Mouse (Mus musculus): ENCODE data around the gene Rab22a. TPM values are rescaled to one million over a fixed set of nuclear protein-coding genes. Genes with fewer than 3 reads are reported as not detected.

The Rab22a gene
- polyA plus RNA-seq, 1 experiment from 2014 or later, result 35.5 TPM

DNA sequence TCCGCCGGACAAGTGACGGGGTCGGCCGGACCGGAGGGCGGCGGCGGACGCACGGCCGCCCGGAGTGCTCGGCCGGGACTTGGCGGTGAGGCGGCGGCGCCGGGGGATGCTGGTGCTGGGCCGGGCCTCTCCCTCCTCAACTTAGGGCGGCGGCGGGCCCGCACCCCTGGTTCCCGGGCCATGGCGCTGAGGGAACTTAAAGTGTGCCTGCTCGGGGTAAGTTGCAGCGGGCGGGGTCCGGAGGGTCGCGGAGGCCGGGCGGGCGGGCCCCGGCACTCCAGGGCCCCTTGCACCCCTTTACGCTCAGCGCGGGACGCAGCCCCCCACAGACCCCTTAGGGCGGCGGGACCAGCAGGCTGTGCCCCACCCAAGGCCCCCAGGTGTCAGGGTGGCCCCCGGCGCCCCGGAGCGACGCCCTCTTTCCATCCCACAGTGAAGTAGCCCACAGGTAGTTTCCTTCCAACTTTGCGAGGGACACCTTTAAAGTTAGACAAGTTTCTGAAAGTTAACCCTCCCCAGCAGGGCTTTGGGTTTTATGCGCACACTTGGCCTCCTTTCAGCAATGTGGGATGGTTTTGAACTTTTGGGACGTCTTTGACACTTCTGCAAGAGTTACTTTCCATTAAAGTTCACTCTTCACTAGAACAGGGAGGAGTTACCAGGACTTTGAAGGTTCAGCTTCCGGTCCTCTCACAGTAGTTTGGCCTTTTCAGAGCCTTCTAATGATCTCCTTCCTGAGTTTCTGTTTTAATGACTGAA is 545 bp downstream of the Rab22a start:
- ATAC-seq (ENCODE audit: insufficient number of reproducible peaks, insufficient read depth, low FRiP score, low read depth), result peak; percentile 57; the same call in 1 of the 2 replicates
- H3K4me3 ChIP-seq (ENCODE audit: low read depth, low read length), result peak overlapping the region; percentile 99

DNA sequence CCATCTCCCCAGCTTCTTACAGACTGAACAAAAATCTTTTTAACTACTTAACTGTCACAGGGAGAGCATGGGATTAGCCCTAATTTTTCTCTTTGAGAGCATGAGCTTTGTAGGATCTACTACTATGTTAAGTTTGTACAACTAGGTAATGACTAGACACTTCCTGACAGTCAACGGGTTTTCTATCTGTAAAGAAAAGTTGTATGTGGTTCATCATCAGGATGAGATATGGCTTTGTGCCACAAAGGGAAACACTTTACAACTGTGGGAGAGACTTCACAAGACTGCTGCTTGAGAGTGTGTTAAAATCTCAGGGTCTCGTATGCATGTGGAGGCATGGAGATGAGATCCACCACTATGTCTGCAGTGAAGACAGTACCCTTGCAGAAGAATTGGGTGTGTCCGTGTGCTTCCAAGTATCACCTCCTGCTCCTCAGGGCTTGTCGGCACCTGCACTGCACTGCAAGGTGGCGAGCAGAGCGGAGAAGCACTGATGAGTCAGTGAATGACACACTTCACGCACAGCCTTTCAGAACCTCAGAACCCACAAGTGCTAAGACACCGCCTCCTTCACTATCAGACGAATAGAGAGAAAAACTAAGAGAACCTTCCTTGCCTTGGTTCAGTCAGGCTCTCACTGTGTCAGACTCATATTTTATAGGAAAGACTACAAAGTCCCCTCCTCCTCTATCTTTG is 2.8 kb downstream of the Rab22a start:
- Histone ChIP-seq H3K36me3 (ENCODE audit: control insufficient read depth, insufficient read depth, low read length) (peaks cover 22% of the 10 kb centered on the region), H3K27ac (ENCODE audit: low read length) (no peak overlapping the region), H3K9me3 (ENCODE audit: control insufficient read depth, low read depth, low read length) (no peaks in the 10 kb centered on the region), H3K4me2 (replicated peaks; ENCODE audit: low read depth, low read length) (no peak overlapping the region), H3K9ac (replicated peaks; ENCODE audit: low read depth, low read length) (no peak overlapping the region), H3K4me1 (ENCODE audit: control insufficient read depth, insufficient read depth, low read length) (peaks cover 14% of the 10 kb centered on the region; the same call in 1 of the 2 replicates), H3K4me3 (ENCODE audit: low read depth, low read length) (no peak overlapping the region), H3K27me3 (ENCODE audit: control insufficient read depth, insufficient read depth, low read length) (no peaks in the 10 kb centered on the region)
- WGBS, result 90% methylated on average over 9 of the region's 9 CpGs
- no peak for ATAC-seq (ENCODE audit: insufficient number of reproducible peaks, insufficient read depth, low FRiP score, low read depth)

More for the DNA sequence above, 545 bp downstream of the Rab22a start:
- Histone ChIP-seq H3K36me3 (ENCODE audit: control insufficient read depth, insufficient read depth, low read length) (peaks cover 18% of the 10 kb centered on the region), H3K4me2 (replicated peaks; ENCODE audit: low read depth, low read length) (peak overlapping the region; percentile 51), H3K9me3 (ENCODE audit: control insufficient read depth, low read depth, low read length) (no peaks in the 10 kb centered on the region), H3K27me3 (ENCODE audit: control insufficient read depth, insufficient read depth, low read length) (no peaks in the 10 kb centered on the region), H3K9ac (replicated peaks; ENCODE audit: low read depth, low read length) (peak overlapping the region; percentile 86), H3K4me1 (ENCODE audit: control insufficient read depth, insufficient read depth, low read length) (peaks cover 14% of the 10 kb centered on the region; the same call in 1 of the 2 replicates), H3K27ac (ENCODE audit: low read length) (peak overlapping the region; percentile 59; the same call in 1 of the 2 replicates)
- under 1% methylated on average over 50 of the region's 52 CpGs for whole genome bisulfite sequencing

DNA sequence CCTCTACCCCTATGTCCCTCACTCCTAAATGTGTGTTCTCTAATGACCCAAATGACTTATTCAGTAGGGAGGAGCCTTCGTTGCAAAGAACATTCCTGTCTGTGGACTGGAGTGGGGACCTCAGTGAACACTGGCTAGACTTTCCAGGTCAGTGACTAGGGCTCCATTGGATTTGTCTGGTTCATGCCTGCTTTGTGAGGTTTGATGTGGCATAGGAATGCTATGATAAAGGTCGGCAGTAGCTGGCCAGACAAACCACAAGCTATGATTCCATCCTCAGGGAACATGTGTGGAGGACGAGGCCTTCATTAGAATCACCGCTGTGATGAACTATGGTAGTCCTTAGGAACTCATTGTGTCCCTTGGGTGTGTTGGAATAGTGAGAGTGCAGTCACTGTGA is 5.2 kb downstream of the Rab22a start:
- 92% methylated on average over 4 of the region's 4 CpGs for WGBS
- Histone ChIP-seq H3K4me3 (ENCODE audit: low read depth, low read length) (no peak overlapping the region), H3K4me2 (replicated peaks; ENCODE audit: low read depth, low read length) (no peak overlapping the region), H3K27me3 (ENCODE audit: control insufficient read depth, insufficient read depth, low read length) (no peaks in the 10 kb centered on the region), H3K9ac (replicated peaks; ENCODE audit: low read depth, low read length) (no peak overlapping the region), H3K9me3 (ENCODE audit: control insufficient read depth, low read depth, low read length) (no peaks in the 10 kb centered on the region), H3K27ac (ENCODE audit: low read length) (no peak overlapping the region), H3K4me1 (ENCODE audit: control insufficient read depth, insufficient read depth, low read length) (peaks cover 7% of the 10 kb centered on the region; the same call in 1 of the 2 replicates), H3K36me3 (ENCODE audit: control insufficient read depth, insufficient read depth, low read length) (peaks cover 26% of the 10 kb centered on the region)
- no peak for ATAC-seq (ENCODE audit: insufficient number of reproducible peaks, insufficient read depth, low FRiP score, low read depth)

DNA sequence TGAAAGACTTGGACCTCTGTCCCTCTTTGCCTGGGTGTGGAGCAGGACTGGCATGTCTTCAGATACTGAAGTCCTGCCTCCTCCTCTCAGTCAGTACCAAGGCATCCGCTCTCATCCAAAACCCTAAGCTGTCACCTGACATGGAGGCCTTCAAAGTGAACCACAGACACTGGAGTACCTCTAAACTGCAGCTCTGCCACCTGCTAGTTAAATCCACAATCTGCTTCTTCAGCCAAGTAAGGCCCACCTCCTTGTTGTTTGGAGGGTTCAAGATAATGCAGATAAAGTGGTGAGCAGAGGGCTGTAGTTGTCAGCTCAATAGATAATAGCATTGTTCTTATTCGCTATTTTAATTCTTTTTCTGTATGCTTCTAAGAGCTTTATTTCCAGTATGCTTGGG is 5.7 kb downstream of the Rab22a start:
- H3K36me3 ChIP-seq (ENCODE audit: control insufficient read depth, insufficient read depth, low read length), result peaks cover 26% of the 10 kb centered on the region
- H3K9me3 ChIP-seq (ENCODE audit: control insufficient read depth, low read depth, low read length), result no peaks in the 10 kb centered on the region
- H3K4me1 ChIP-seq (ENCODE audit: control insufficient read depth, insufficient read depth, low read length), result peaks cover 7% of the 10 kb centered on the region; the same call in 1 of the 2 replicates
- no peak for ATAC-seq (ENCODE audit: insufficient number of reproducible peaks, insufficient read depth, low FRiP score, low read depth)
- H3K9ac ChIP-seq (replicated peaks; ENCODE audit: low read depth, low read length), result no peak overlapping the region
- 89% methylated on average over 2 of the region's 2 CpGs for WGBS
- H3K4me2 ChIP-seq (replicated peaks; ENCODE audit: low read depth, low read length), result no peak overlapping the region
- no peak overlapping the region for H3K4me3 ChIP-seq (ENCODE audit: low read depth, low read length)
- H3K27me3 ChIP-seq (ENCODE audit: control insufficient read depth, insufficient read depth, low read length), result no peaks in the 10 kb centered on the region
- H3K27ac ChIP-seq (ENCODE audit: low read length), result no peak overlapping the region

DNA sequence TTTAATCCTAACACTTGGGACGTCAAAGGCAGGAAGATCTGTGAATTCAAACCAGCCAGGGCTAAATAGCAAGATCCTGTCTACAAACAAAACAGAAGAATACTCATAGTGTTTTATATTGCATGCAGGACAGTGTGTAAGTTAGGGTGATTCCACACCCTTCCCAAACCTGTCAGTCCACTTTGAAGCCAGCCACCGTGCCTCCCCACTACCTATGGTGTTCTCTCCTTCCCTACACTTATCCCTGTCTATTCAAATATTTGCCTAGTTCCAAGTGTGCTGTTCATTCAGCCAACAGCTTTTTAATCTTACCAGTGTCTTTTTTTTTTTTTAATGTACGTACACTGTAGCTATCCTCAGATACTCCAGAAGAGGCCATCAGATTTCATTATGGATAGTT is 7.3 kb downstream of the Rab22a start:
- Histone ChIP-seq H3K36me3 (ENCODE audit: control insufficient read depth, insufficient read depth, low read length) (peaks cover 26% of the 10 kb centered on the region), H3K4me2 (replicated peaks; ENCODE audit: low read depth, low read length) (no peak overlapping the region), H3K9ac (replicated peaks; ENCODE audit: low read depth, low read length) (no peak overlapping the region), H3K4me1 (ENCODE audit: control insufficient read depth, insufficient read depth, low read length) (no peaks in the 10 kb centered on the region), H3K27ac (ENCODE audit: low read length) (no peak overlapping the region), H3K4me3 (ENCODE audit: low read depth, low read length) (no peak overlapping the region), H3K9me3 (ENCODE audit: control insufficient read depth, low read depth, low read length) (no peaks in the 10 kb centered on the region), H3K27me3 (ENCODE audit: control insufficient read depth, insufficient read depth, low read length) (no peaks in the 10 kb centered on the region)
- ATAC-seq (ENCODE audit: insufficient number of reproducible peaks, insufficient read depth, low FRiP score, low read depth), result no peak
- WGBS, result 65% methylated on average over 3 of the region's 3 CpGs

DNA sequence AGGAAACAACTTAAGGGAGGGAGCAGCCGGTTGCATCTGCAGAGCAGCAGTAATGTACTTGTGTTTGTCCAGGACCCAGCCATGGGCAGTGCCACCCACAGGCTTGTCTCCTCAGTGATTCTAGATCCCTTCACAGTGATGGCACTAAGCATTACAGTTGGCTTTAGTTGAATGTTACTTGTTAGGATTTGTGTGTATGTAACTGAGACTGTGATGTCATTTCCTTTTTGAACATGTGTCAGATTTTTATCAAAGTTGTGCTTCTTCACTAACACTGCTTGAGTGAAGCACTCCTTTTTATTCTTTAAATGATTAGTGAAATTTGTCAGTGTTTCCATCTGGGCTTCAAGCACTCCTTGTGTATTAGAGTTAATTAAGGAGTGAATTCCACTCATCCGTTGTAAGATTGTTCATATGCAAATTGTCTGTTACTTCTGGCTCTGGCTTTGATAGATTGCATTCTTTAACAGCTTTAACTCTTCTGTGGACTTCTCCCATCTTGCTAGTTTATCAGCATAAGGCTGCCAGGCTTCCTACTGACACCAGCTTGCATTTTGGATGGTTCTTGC is 12.9 kb downstream of the Rab22a start:
- ATAC-seq (ENCODE audit: insufficient number of reproducible peaks, insufficient read depth, low FRiP score, low read depth), result no peak
- 70% methylated on average over 2 of the region's 2 CpGs for WGBS

DNA sequence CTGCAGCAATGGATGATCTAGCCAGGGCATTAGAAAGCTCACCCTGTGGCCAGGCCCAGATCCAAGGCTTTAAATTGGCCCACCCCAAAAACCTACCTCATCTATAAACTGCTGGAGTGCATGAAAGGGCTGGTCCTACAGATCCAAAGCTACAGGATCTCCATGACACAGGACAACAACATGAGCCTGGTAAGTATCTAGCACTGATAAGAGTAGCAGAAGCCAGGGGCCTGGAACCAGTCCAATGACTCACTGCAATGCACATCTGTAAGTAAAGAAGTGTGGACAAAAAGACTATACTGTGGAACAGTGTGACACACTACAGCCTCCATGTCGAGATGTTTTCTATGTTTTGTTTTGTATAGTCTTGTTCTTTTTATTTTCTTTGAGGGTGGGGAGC is 13.9 kb downstream of the Rab22a start:
- no peak for ATAC-seq (ENCODE audit: insufficient number of reproducible peaks, insufficient read depth, low FRiP score, low read depth)
- Histone ChIP-seq H3K36me3 (ENCODE audit: control insufficient read depth, insufficient read depth, low read length) (peaks cover 1% of the 10 kb centered on the region; the same call in 1 of the 2 replicates), H3K4me1 (ENCODE audit: control insufficient read depth, insufficient read depth, low read length) (0 out of 2 replicates have a peak, but pooled peaks cover 4% of the 10 kb centered on the region)

More for the DNA sequence above, 12.9 kb downstream of the Rab22a start:
- peaks cover 4% of the 10 kb centered on the region; the same call in 1 of the 2 replicates for H3K36me3 ChIP-seq (ENCODE audit: control insufficient read depth, insufficient read depth, low read length)
- no peaks in the 10 kb centered on the region for H3K27me3 ChIP-seq (ENCODE audit: control insufficient read depth, insufficient read depth, low read length)
- H3K4me2 ChIP-seq (replicated peaks; ENCODE audit: low read depth, low read length), result no peak overlapping the region
- no peak overlapping the region for H3K9ac ChIP-seq (replicated peaks; ENCODE audit: low read depth, low read length)
- H3K4me1 ChIP-seq (ENCODE audit: control insufficient read depth, insufficient read depth, low read length), result 0 out of 2 replicates have a peak, but pooled peaks cover 4% of the 10 kb centered on the region
- no peak overlapping the region for H3K27ac ChIP-seq (ENCODE audit: low read length)
- H3K9me3 ChIP-seq (ENCODE audit: control insufficient read depth, low read depth, low read length), result no peaks in the 10 kb centered on the region
- no peak overlapping the region for H3K4me3 ChIP-seq (ENCODE audit: low read depth, low read length)

DNA sequence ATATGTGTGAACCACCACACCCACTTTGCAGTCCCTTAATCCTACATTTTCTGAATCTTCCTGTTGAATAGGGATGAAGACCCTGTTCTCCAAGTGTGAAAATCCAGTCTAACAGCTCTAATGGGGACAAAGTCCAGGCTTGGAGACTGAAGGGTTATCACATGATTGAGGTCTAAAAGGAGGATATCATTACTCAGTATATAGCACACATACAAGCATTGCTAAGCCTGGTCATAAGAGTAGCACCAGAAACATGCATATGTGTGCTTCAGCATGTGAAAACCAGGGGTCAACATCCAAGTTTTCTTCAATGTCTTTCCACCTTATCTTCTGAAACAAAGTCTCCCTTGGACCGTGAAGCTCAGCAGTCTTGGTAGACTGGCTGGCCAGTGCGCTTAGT is 19.0 kb downstream of the Rab22a start:
- no peaks in the 10 kb centered on the region for H3K4me1 ChIP-seq (ENCODE audit: control insufficient read depth, insufficient read depth, low read length)
- no peaks in the 10 kb centered on the region for H3K9me3 ChIP-seq (ENCODE audit: control insufficient read depth, low read depth, low read length)
- H3K9ac ChIP-seq (replicated peaks; ENCODE audit: low read depth, low read length), result no peak overlapping the region
- 85% methylated on average over 2 of the region's 2 CpGs for WGBS
- no peak overlapping the region for H3K4me3 ChIP-seq (ENCODE audit: low read depth, low read length)
- no peak for ATAC-seq (ENCODE audit: insufficient number of reproducible peaks, insufficient read depth, low FRiP score, low read depth)
- H3K27me3 ChIP-seq (ENCODE audit: control insufficient read depth, insufficient read depth, low read length), result no peaks in the 10 kb centered on the region
- no peak overlapping the region for H3K4me2 ChIP-seq (replicated peaks; ENCODE audit: low read depth, low read length)
- H3K27ac ChIP-seq (ENCODE audit: low read length), result no peak overlapping the region
- peaks cover 5% of the 10 kb centered on the region; the same call in 1 of the 2 replicates for H3K36me3 ChIP-seq (ENCODE audit: control insufficient read depth, insufficient read depth, low read length)

More for the DNA sequence above, 13.9 kb downstream of the Rab22a start:
- WGBS, result 87% methylated on average over 1 of the region's 1 CpGs
- H3K9me3 ChIP-seq (ENCODE audit: control insufficient read depth, low read depth, low read length), result no peaks in the 10 kb centered on the region
- no peak overlapping the region for H3K4me3 ChIP-seq (ENCODE audit: low read depth, low read length)
- no peak overlapping the region for H3K27ac ChIP-seq (ENCODE audit: low read length)
- no peak overlapping the region for H3K4me2 ChIP-seq (replicated peaks; ENCODE audit: low read depth, low read length)
- no peaks in the 10 kb centered on the region for H3K27me3 ChIP-seq (ENCODE audit: control insufficient read depth, insufficient read depth, low read length)
- H3K9ac ChIP-seq (replicated peaks; ENCODE audit: low read depth, low read length), result no peak overlapping the region

Data from stomach, embryonic 14.5 days (tissue).